Mouse (Mus musculus): ENCODE results near the gene Dgkz. TPM values are rescaled to one million over a fixed set of nuclear protein-coding genes. Genes with fewer than 3 reads are reported as not detected.

The Dgkz gene
- polyA plus RNA-seq, 1 experiment, result not detected

GRCm38 (mm10) chr2:91934016-91934415 is 41.6 kb downstream of the Dgkz start:
- Histone ChIP-seq H3K4me1 (ENCODE audit: control insufficient read depth, insufficient read depth, low read length) (peaks cover 61% of the 10 kb centered on the region), H3K27ac (ENCODE audit: insufficient read depth, low read depth, low read length) (no peak overlapping the region), H3K4me3 (ENCODE audit: insufficient read depth, low read depth, low read length) (no peak overlapping the region)
- TF ChIP-seq POLR2A (IDR thresholded peaks at IDR 0.05; ENCODE audit: insufficient read depth, low read depth, low read length), result no peak
- no peak for TF ChIP-seq CTCF (IDR thresholded peaks at IDR 0.05; ENCODE audit: insufficient read depth, low read depth, low read length)
- 69% methylated on average over 8 of the region's 8 CpGs for WGBS

- 76% methylated on average over 9 of the region's 9 CpGs for WGBS
- Histone ChIP-seq H3K27ac (ENCODE audit: insufficient read depth, low read depth, low read length) (no peak overlapping the region), H3K4me3 (ENCODE audit: insufficient read depth, low read depth, low read length) (no peak overlapping the region), H3K4me1 (ENCODE audit: control insufficient read depth, insufficient read depth, low read length) (peaks cover 66% of the 10 kb centered on the region)
- no peak for TF ChIP-seq POLR2A (IDR thresholded peaks at IDR 0.05; ENCODE audit: insufficient read depth, low read depth, low read length)
- TF ChIP-seq CTCF (IDR thresholded peaks at IDR 0.05; ENCODE audit: insufficient read depth, low read depth, low read length), result no peak
Observed at GRCm38 (mm10) chr2:91933471-91933870, 42.2 kb downstream of the Dgkz start.

- H3K27ac ChIP-seq (ENCODE audit: insufficient read depth, low read depth, low read length), result no peak overlapping the region
- peaks cover 73% of the 10 kb centered on the region for H3K4me1 ChIP-seq (ENCODE audit: control insufficient read depth, insufficient read depth, low read length)
Observed at GRCm38 (mm10) chr2:91932737-91933350, 42.8 kb downstream of the Dgkz start.

GRCm38 (mm10) chr2:91932160-91932711 is 43.4 kb downstream of the Dgkz start, which contains the start of gene Mdk:
Gene Mdk (minus strand): TSS chr2:91932297.
- Histone ChIP-seq H3K27ac (ENCODE audit: insufficient read depth, low read depth, low read length) (peak within 1 kb of the TSS; percentile 27; the same call in 1 of the 2 replicates), H3K4me1 (ENCODE audit: control insufficient read depth, insufficient read depth, low read length) (peaks cover 79% of the 10 kb centered on the region), H3K4me3 (ENCODE audit: insufficient read depth, low read depth, low read length) (peak within 1 kb of the TSS; percentile 22)
- TF ChIP-seq POLR2A (IDR thresholded peaks at IDR 0.05; ENCODE audit: insufficient read depth, low read depth, low read length) (no peak), CTCF (IDR thresholded peaks at IDR 0.05; ENCODE audit: insufficient read depth, low read depth, low read length) (no peak)
- 25% methylated on average over 16 of the region's 16 CpGs for WGBS

More at GRCm38 (mm10) chr2:91932737-91933350, 42.8 kb downstream of the Dgkz start:
- 31% methylated on average over 6 of the region's 6 CpGs for WGBS
- H3K4me3 ChIP-seq (ENCODE audit: insufficient read depth, low read depth, low read length), result no peak overlapping the region
- TF ChIP-seq CTCF (IDR thresholded peaks at IDR 0.05; ENCODE audit: insufficient read depth, low read depth, low read length) (no peak), POLR2A (IDR thresholded peaks at IDR 0.05; ENCODE audit: insufficient read depth, low read depth, low read length) (no peak)

GRCm38 (mm10) chr2:91931328-91932159 is 44.1 kb downstream of the Dgkz start:
- H3K27ac ChIP-seq (ENCODE audit: insufficient read depth, low read depth, low read length), result peak overlapping the region; percentile 27; the same call in 1 of the 2 replicates
- WGBS, result 20% methylated on average over 48 of the region's 50 CpGs

GRCm38 (mm10) chr2:91930761-91931291 is 44.8 kb downstream of the Dgkz start:
- TF ChIP-seq CTCF (IDR thresholded peaks at IDR 0.05; ENCODE audit: insufficient read depth, low read depth, low read length) (no peak), POLR2A (IDR thresholded peaks at IDR 0.05; ENCODE audit: insufficient read depth, low read depth, low read length) (no peak)

More at GRCm38 (mm10) chr2:91931328-91932159, 44.1 kb downstream of the Dgkz start:
- H3K4me1 ChIP-seq (ENCODE audit: control insufficient read depth, insufficient read depth, low read length), result peaks cover 78% of the 10 kb centered on the region
- no peak for TF ChIP-seq POLR2A (IDR thresholded peaks at IDR 0.05; ENCODE audit: insufficient read depth, low read depth, low read length)
- peak overlapping the region; percentile 22 for H3K4me3 ChIP-seq (ENCODE audit: insufficient read depth, low read depth, low read length)

GRCm38 (mm10) chr2:91929936-91930335 is 45.7 kb downstream of the Dgkz start:
- TF ChIP-seq POLR2A (IDR thresholded peaks at IDR 0.05; ENCODE audit: insufficient read depth, low read depth, low read length), result no peak
- TF ChIP-seq CTCF (IDR thresholded peaks at IDR 0.05; ENCODE audit: insufficient read depth, low read depth, low read length), result peak; percentile 42; the same call in 1 of the 2 replicates
- no peak overlapping the region for H3K27ac ChIP-seq (ENCODE audit: insufficient read depth, low read depth, low read length)
- no peak overlapping the region for H3K4me3 ChIP-seq (ENCODE audit: insufficient read depth, low read depth, low read length)
- peaks cover 79% of the 10 kb centered on the region for H3K4me1 ChIP-seq (ENCODE audit: control insufficient read depth, insufficient read depth, low read length)
- WGBS, result 19% methylated on average over 12 of the region's 12 CpGs

More at GRCm38 (mm10) chr2:91930761-91931291, 44.8 kb downstream of the Dgkz start:
- H3K4me3 ChIP-seq (ENCODE audit: insufficient read depth, low read depth, low read length), result peak overlapping the region; percentile 22
- H3K4me1 ChIP-seq (ENCODE audit: control insufficient read depth, insufficient read depth, low read length), result peaks cover 78% of the 10 kb centered on the region
- peak overlapping the region; percentile 27; the same call in 1 of the 2 replicates for H3K27ac ChIP-seq (ENCODE audit: insufficient read depth, low read depth, low read length)
- WGBS, result 44% methylated on average over 23 of the region's 23 CpGs

GRCm38 (mm10) chr2:91929455-91929854 is 46.2 kb downstream of the Dgkz start:
- WGBS, result 61% methylated on average over 3 of the region's 3 CpGs
- no peak overlapping the region for H3K4me3 ChIP-seq (ENCODE audit: insufficient read depth, low read depth, low read length)
- H3K27ac ChIP-seq (ENCODE audit: insufficient read depth, low read depth, low read length), result no peak overlapping the region
- peaks cover 76% of the 10 kb centered on the region for H3K4me1 ChIP-seq (ENCODE audit: control insufficient read depth, insufficient read depth, low read length)
- TF ChIP-seq CTCF (IDR thresholded peaks at IDR 0.05; ENCODE audit: insufficient read depth, low read depth, low read length), result no peak
- no peak for TF ChIP-seq POLR2A (IDR thresholded peaks at IDR 0.05; ENCODE audit: insufficient read depth, low read depth, low read length)
